Mouse (Mus musculus) myocyte (in vitro differentiated cells): ENCODE data around the gene Tnr.

Experiments
- CEBPB ChIP-seq: IDR thresholded peaks from 2 replicates; pipeline ENCODE4 v1.6.1; 2011; ENCODE audit warnings: mild to moderate bottlenecking, moderate library complexity; ENCODE audit not compliant: poor library complexity, insufficient read depth, severe bottlenecking
- E2F4 ChIP-seq: IDR thresholded peaks from one replicate; pipeline ENCODE4 v1.6.1; 2011; ENCODE audit warnings: mild to moderate bottlenecking, control low read depth, moderate library complexity; ENCODE audit not compliant: insufficient read depth
- MAX ChIP-seq: IDR thresholded peaks from one replicate; pipeline ENCODE4 v1.6.1; 2011; ENCODE audit warnings: low read depth, mild to moderate bottlenecking, control low read depth
- MYOD1 ChIP-seq, 3 experiments: IDR thresholded peaks; one replicate each; pipeline ENCODE4 v1.6.1; 2011; ENCODE audit warnings: control low read depth in 2 of 3, low read depth in 2 of 3, mild to moderate bottlenecking in 2 of 3, moderate library complexity in 1 of 3; ENCODE audit not compliant: insufficient read length in 2 of 3, control insufficient read depth in 1 of 3
- POLR2A ChIP-seq: IDR thresholded peaks from one replicate; pipeline ENCODE4 v1.6.1; 2011; ENCODE audit warnings: low read depth, mild to moderate bottlenecking, control low read depth, moderate library complexity; ENCODE audit not compliant: insufficient read length
- POLR2AphosphoS2 ChIP-seq: IDR thresholded peaks from one replicate; pipeline ENCODE4 v1.6.1; 2011; ENCODE audit warnings: low read depth, control low read depth; ENCODE audit not compliant: insufficient read length
- REST ChIP-seq: IDR thresholded peaks from one replicate; pipeline ENCODE4 v1.6.1; 2011; ENCODE audit warnings: mild to moderate bottlenecking, control low read depth, moderate library complexity; ENCODE audit not compliant: insufficient read depth, insufficient read length
- TCF12 ChIP-seq: IDR thresholded peaks from one replicate; pipeline ENCODE4 v1.6.1; 2011; ENCODE audit warnings: mild to moderate bottlenecking, control low read depth; ENCODE audit not compliant: poor library complexity, insufficient read depth, severe bottlenecking
- USF1 ChIP-seq: IDR thresholded peaks from one replicate; pipeline ENCODE4 v1.6.1; 2011; ENCODE audit warnings: low read depth, mild to moderate bottlenecking, control low read depth, moderate library complexity

GRCm38 (mm10) chr1:159777107-159777506 lies 253.5 kb downstream of the Tnr start:
- TF ChIP-seq USF1 (no peak), POLR2A (no peak), MAX (no peak), CEBPB (no peak), MYOD1 (IDR thresholded peaks at IDR 0.05; ENCODE audit: control insufficient read depth in 1 of 3, insufficient read length in 2 of 3, low read depth in 2 of 3) (no peak), TCF12 (no peak), POLR2AphosphoS2 (no peak), REST (no peak), E2F4 (no peak)
